ENCODE assay signal across 10 mouse cellular contexts in the genomic region with DNA sequence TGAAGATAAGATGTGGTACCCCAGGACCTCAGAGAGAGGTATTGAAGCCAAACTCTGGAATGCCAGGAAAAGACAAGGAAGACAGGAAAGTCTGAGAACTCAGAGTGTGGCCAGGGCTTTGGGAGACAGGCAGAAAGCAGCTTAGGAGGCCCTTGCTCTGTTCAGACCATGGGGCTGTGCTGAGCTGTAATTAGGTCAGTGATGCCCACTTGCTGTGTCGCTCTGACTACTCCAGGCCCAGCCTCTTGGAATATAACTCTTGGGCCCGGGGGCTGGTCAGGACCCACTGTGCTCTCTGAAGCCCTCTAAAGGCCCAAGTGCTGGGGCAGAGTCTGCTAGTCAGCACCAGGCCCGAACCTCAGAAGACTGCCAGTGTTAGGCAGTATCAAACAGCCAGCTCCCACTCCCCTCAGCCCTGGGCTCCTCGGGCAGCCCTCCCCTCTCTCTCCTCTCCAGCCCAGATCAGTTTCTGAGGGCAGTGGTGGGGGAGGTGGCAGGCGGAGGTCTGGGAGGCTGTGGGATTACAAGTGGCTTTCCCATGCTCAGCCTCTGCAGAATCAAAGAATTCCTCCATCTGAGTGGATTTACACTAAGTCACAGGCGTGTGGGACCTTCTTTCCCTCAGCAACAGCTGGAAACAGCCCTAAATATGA. TPM values are rescaled to one million over a fixed set of nuclear protein-coding genes. Genes with fewer than 3 reads are reported as not detected.
DNase-seq lines count a peak whose midpoint lies in the region; ATAC-seq and TF ChIP-seq lines count a peak whose summit lies in the region.
"Had no signal": no experiment of that assay in that cellular context is flagged by ENCODE, and none has a peak within 500 bp of the region (broad histone marks: within the 10 kb centered on the region; RNA-seq: fewer than 3 reads in every experiment).

No protein-coding gene starts in this region.

- TF ChIP-seq EP300 in stomach, postnatal 0 days (optimal IDR thresholded peaks at IDR 0.05) = no peak

- no peaks in the 10 kb centered on the region for H3K36me3 ChIP-seq in stomach, embryonic 14.5 days (ENCODE audit: control insufficient read depth, insufficient read depth, low read length)
- H3K36me3 ChIP-seq in stomach, postnatal 0 days (ENCODE audit: control insufficient read depth, insufficient read depth, low read length) = no peaks in the 10 kb centered on the region
- no peaks in the 10 kb centered on the region for H3K36me3 ChIP-seq in hindbrain, embryonic 10.5 days
- no peaks in the 10 kb centered on the region for H3K36me3 ChIP-seq in midbrain, embryonic 12.5 days
- H3K36me3 ChIP-seq: liver, embryonic 12.5 days had no signal

- H3K9me3 ChIP-seq in stomach, embryonic 14.5 days (ENCODE audit: control insufficient read depth, low read depth, low read length) = no peaks in the 10 kb centered on the region
- H3K9me3 ChIP-seq in stomach, postnatal 0 days (ENCODE audit: control insufficient read depth, low read length) = no peaks in the 10 kb centered on the region
- H3K9me3 ChIP-seq in hindbrain, embryonic 10.5 days = no peaks in the 10 kb centered on the region
- no peaks in the 10 kb centered on the region for H3K9me3 ChIP-seq in midbrain, embryonic 12.5 days
- H3K9me3 ChIP-seq: liver, embryonic 12.5 days had no signal

- DNase-seq in stomach, postnatal 0 days (ENCODE audit: low spot score) = no peak
- peak; percentile 36 for DNase-seq in hindbrain, embryonic 10.5 days (ENCODE audit: low spot score)
- DNase-seq in urinary bladder, postnatal 4 days (ENCODE audit: low spot score in 2 of 2) = no peak
- DNase-seq in urinary bladder, postnatal 10 days (ENCODE audit: low spot score) = no peak
- DNase-seq in right cerebral cortex, postnatal 4 days = no peak
- DNase-seq: adrenal gland, postnatal 10 days; gastrocnemius, postnatal 14 days had no signal

- no peak overlapping the region for H3K9ac ChIP-seq in stomach, embryonic 14.5 days (replicated peaks; ENCODE audit: low read depth, low read length)
- no peak overlapping the region for H3K9ac ChIP-seq in stomach, postnatal 0 days (ENCODE audit: low read length)
- peak overlapping the region; percentile 37; the same call in 1 of the 2 replicates for H3K9ac ChIP-seq in midbrain, embryonic 12.5 days (replicated peaks)
- H3K9ac ChIP-seq: liver, embryonic 12.5 days had no signal

- no peak overlapping the region for H3K4me3 ChIP-seq in stomach, embryonic 14.5 days (ENCODE audit: low read depth, low read length)
- H3K4me3 ChIP-seq in stomach, postnatal 0 days (ENCODE audit: low read depth, low read length) = no peak overlapping the region
- no peak overlapping the region for H3K4me3 ChIP-seq in hindbrain, embryonic 10.5 days
- H3K4me3 ChIP-seq in midbrain, embryonic 12.5 days = no peak overlapping the region
- H3K4me3 ChIP-seq: liver, embryonic 12.5 days had no signal

- H3K27me3 ChIP-seq in stomach, embryonic 14.5 days (ENCODE audit: control insufficient read depth, insufficient read depth, low read length) = no peaks in the 10 kb centered on the region
- H3K27me3 ChIP-seq in stomach, postnatal 0 days (ENCODE audit: control insufficient read depth, insufficient read depth, low read length) = no peaks in the 10 kb centered on the region
- peaks cover 91% of the 10 kb centered on the region for H3K27me3 ChIP-seq in hindbrain, embryonic 10.5 days (ENCODE audit: insufficient read depth, poor library complexity, severe bottlenecking)
- H3K27me3 ChIP-seq in midbrain, embryonic 12.5 days = peaks cover 82% of the 10 kb centered on the region

- peak; percentile 10; the same call in 1 of the 2 replicates for ATAC-seq in stomach, embryonic 14.5 days (ENCODE audit: insufficient number of reproducible peaks, insufficient read depth, low FRiP score, low read depth)
- ATAC-seq in stomach, postnatal 0 days (ENCODE audit: low FRiP score, low TSS enrichment) = no peak
- ATAC-seq in midbrain, embryonic 12.5 days (ENCODE audit: low FRiP score, low read depth) = peak; percentile 32; the same call in 1 of the 2 replicates
- ATAC-seq: liver, embryonic 12.5 days had no signal

- WGBS in stomach, embryonic 14.5 days = 17% methylated on average over 6 of the region's 6 CpGs
- 24% methylated on average over 6 of the region's 6 CpGs for WGBS in stomach, postnatal 0 days
- WGBS in hindbrain, embryonic 10.5 days = 23% methylated on average over 6 of the region's 6 CpGs
- 7% methylated on average over 6 of the region's 6 CpGs for WGBS in midbrain, embryonic 12.5 days

- peaks cover 29% of the 10 kb centered on the region for H3K4me1 ChIP-seq in stomach, embryonic 14.5 days (ENCODE audit: control insufficient read depth, insufficient read depth, low read length)
- no peaks in the 10 kb centered on the region for H3K4me1 ChIP-seq in stomach, postnatal 0 days (replicated peaks; ENCODE audit: control insufficient read depth, insufficient read depth)
- peaks cover 46% of the 10 kb centered on the region for H3K4me1 ChIP-seq in hindbrain, embryonic 10.5 days (replicated peaks)
- peaks cover 47% of the 10 kb centered on the region for H3K4me1 ChIP-seq in midbrain, embryonic 12.5 days

- no peak overlapping the region for H3K4me2 ChIP-seq in stomach, embryonic 14.5 days (replicated peaks; ENCODE audit: low read depth, low read length)
- H3K4me2 ChIP-seq in stomach, postnatal 0 days (replicated peaks; ENCODE audit: low read depth) = no peak overlapping the region
- H3K4me2 ChIP-seq in midbrain, embryonic 12.5 days (replicated peaks) = peak overlapping the region; percentile 45
- H3K4me2 ChIP-seq: liver, embryonic 12.5 days had no signal

- TF ChIP-seq CTCF in stomach, postnatal 0 days (IDR thresholded peaks at IDR 0.05; ENCODE audit: low read depth) = no peak

- peak overlapping the region; percentile 66; the same call in 1 of the 2 replicates for H3K27ac ChIP-seq in stomach, embryonic 14.5 days (ENCODE audit: low read length)
- H3K27ac ChIP-seq in stomach, postnatal 0 days (replicated peaks) = no peak overlapping the region
- H3K27ac ChIP-seq in hindbrain, embryonic 10.5 days = peak overlapping the region; percentile 73
- peak overlapping the region; percentile 85 for H3K27ac ChIP-seq in midbrain, embryonic 12.5 days (replicated peaks)
- H3K27ac ChIP-seq: liver, embryonic 12.5 days had no signal

RNA-seq across cellular contexts. Expression of a gene that starts 50.7 kb away (rescaled TPM):
- polyA plus RNA-seq in stomach, embryonic 14.5 days (2014; fragmentation: Nextera tagmentation; extraction: Ambion mirVana) = 46.3 and 52.1 TPM in 2 replicates
- 15.0 and 15.5 TPM in 2 replicates for polyA plus RNA-seq in stomach, postnatal 0 days (2015; fragmentation: Nextera tagmentation; extraction: Ambion mirVana)
- 48.0 and 48.1 TPM in 2 replicates for polyA plus RNA-seq in hindbrain, embryonic 10.5 days (2016; fragmentation: Nextera tagmentation; extraction: Ambion mirVana)
- 56.5 and 58.7 TPM in 2 replicates for polyA plus RNA-seq in midbrain, embryonic 12.5 days (2016; fragmentation: Nextera tagmentation; extraction: Ambion mirVana)
